Mouse (Mus musculus) G1E (cell line): Measurements from ENCODE around the gene Mreg. TPM values are rescaled to one million over a fixed set of nuclear protein-coding genes. Genes with fewer than 3 reads are reported as not detected.

Source experiments
- ATAC-seq: 2 replicates; pipeline ENCODE4 v1.8.0; 2016; ENCODE audit warnings: mild to moderate bottlenecking; ENCODE audit not compliant: insufficient number of reproducible peaks, poor library complexity, low FRiP score, severe bottlenecking; ENCODE audit errors: extremely low read depth
- DNase-seq: peaks from one replicate; pipeline ENCODE4 v3.0.0; 2012; ENCODE audit warnings: low spot score
- H3K27me3 ChIP-seq: 2 replicates; pipeline ENCODE4 v1.6.1; 2012; ENCODE audit warnings: mild to moderate bottlenecking, low read length, inconsistent platforms; ENCODE audit not compliant: insufficient read depth
- H3K36me3 ChIP-seq: replicated peaks from 2 replicates; pipeline ENCODE3; 2012; ENCODE audit warnings: mild to moderate bottlenecking, inconsistent platforms
- H3K4me1 ChIP-seq: 2 replicates; pipeline ENCODE4 v1.6.1; 2012; ENCODE audit warnings: low read depth, low read length, inconsistent platforms, mixed read lengths; ENCODE audit not compliant: insufficient read depth
- H3K4me3 ChIP-seq: 2 replicates; pipeline ENCODE4 v1.5.1; 2012; ENCODE audit warnings: low read depth, mild to moderate bottlenecking, inconsistent platforms, low read length, moderate library complexity, mixed read lengths
- H3K9me3 ChIP-seq: replicated peaks from 2 replicates; pipeline ENCODE4 v1.6.1; 2012; ENCODE audit warnings: inconsistent platforms
- CTCF ChIP-seq: IDR thresholded peaks from 2 replicates; pipeline ENCODE4 v1.5.1; 2012; ENCODE audit warnings: low read depth, low read length, inconsistent platforms, mixed read lengths
- GATA1 ChIP-seq: IDR thresholded peaks from 2 replicates; pipeline ENCODE4 v1.6.1; 2012; ENCODE audit warnings: borderline replicate concordance, low read length, inconsistent platforms, mixed read lengths
- GATA2 ChIP-seq: IDR thresholded peaks from 2 replicates; pipeline ENCODE4 v1.6.1; 2012; ENCODE audit warnings: low read depth, low read length, inconsistent platforms, borderline replicate concordance
- POLR2AphosphoS5 ChIP-seq: IDR thresholded peaks from 2 replicates; pipeline ENCODE4 v1.6.1; 2012; ENCODE audit warnings: low read depth, low read length, inconsistent platforms; ENCODE audit not compliant: insufficient replicate concordance
- TAL1 ChIP-seq: conservative IDR thresholded peaks from 2 replicates; pipeline ENCODE4 v1.6.1; 2012; ENCODE audit warnings: low read depth, low read length, inconsistent platforms, mixed read lengths
- polyA plus RNA-seq: library from polyadenylated mRNA; stranded (reverse); fragments of >175 nt; gene quantifications from 2 replicates; pipeline ENCODE4 v1.2.3, GENCODE M21; 2012
- total RNA-seq, 2 experiments: library from RNA; stranded (forward) in 1 of 2; stranded (reverse) in 1 of 2; fragments of 200-1000 nt in 1 of 2; fragments of >200 nt in 1 of 2; fragmentation: Nextera tagmentation in 1 of 2; gene quantifications; 2 replicates each; pipeline ENCODE4 v1.2.3; 2014 to 2017

Gene Mreg
- total RNA-seq (2014; fragmentation: Nextera tagmentation) (not detected in 2 replicates), total RNA-seq (2017) (0.05 and 0.06 TPM in 2 replicates), polyA plus RNA-seq (not detected in 2 replicates)

DNA sequence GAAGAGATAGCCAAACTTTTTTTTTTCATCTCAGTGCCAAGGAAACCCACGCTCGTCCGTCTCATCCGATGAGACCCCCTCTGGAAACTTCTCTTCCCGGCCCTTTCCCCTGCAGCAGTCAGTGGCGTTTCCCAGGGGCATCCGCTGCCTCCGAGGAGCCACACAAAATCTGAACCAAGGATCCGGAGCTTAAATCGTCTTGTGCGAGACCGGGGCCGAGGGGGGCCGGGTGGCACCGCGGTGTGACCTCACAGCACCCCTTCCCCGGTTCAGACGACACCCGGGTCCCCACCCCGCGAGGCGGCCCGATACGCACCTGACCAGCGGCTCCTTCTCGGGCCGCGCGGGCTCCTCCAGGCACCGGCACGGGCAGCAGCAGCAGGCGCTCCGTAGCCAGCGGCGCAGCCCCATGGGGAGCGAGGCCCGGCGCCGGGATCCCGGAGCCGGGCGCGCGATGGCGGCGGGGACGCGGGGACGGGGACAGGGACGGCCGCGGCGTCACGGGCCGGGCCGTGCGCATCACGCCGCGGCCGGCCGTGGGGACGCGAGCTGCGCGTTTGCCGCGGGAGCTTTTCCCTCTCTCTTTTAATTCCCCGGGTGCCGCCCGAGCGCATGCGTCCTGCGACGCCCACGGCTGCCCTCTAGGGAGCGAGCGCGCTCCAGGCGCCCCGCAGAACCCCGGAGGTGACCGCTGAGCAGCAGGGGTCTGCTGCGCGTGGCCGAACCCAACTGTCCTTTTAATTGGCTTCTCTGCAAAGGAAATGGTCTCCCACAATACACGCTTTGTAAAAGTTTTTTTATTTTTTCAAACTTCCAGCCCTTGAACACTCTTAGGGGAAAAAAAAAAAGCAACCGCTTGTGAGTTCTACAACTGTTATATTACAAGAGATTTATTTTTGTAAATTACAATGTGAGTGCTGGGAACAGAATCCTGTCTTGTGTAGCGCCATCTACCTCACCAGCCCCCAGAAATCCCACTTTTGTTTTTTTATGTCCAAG, at the start of gene Mreg:
Gene Mreg, minus strand, starts transcription at position 607 of the 999 bp plus-strand sequence.
- Histone ChIP-seq H3K9me3 (peaks cover 4% of the 10 kb centered on the region; the same call in 1 of the 2 replicates), H3K4me1 (no peaks in the 10 kb centered on the region), H3K27me3 (peaks cover 20% of the 10 kb centered on the region), H3K36me3 (no peaks in the 10 kb centered on the region), H3K4me3 (no peak within 1 kb of the TSS)
- no peak for TF ChIP-seq POLR2AphosphoS5
- no peak for TF ChIP-seq TAL1
- no peak for TF ChIP-seq GATA2
- DNase-seq (no peak), ATAC-seq (no peak)

DNA sequence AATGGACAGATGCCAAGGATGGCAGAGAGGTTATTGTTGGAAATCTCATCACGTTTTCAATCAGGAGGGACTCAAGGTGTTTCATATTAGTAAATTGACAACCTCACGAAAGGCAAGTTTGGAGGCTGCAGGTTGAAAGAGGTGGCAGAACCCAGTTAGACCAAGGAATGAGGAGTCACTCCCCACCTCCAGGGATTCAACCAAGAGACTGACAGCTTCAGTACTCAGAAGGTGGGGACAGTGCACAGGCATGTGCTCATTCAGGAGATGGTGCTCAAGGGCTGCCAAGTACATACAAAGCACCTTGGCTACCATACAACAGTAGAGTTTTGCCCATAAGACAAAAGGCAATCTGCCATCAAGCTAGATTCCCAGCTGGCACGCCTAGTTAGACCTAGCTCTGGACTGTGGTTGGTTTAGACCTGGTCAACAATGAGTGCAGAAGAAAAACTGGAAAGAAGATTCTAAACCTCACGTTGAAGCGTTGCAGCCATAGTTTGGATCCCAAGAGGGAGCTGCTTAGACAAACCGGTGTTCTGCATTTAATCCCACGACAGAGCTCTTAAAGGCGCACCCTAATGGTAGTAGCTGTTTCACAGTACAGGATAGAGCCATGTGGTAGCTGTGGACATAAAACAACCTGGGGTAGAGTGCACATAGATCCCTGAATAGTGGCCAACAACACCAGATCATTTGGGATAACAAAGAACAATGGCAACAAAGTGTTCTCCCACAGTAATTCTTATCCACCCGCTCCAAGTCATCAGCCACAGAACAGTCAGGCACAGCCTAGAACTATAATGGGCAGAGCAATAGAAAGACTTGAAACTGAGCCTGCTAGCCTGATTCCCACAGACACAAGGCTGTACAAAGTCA, 44.5 kb upstream of the Mreg start:
- Histone ChIP-seq H3K9me3 (no peaks in the 10 kb centered on the region), H3K36me3 (peaks cover 13% of the 10 kb centered on the region), H3K4me3 (no peak overlapping the region), H3K27me3 (no peaks in the 10 kb centered on the region), H3K4me1 (peaks cover 33% of the 10 kb centered on the region)
- TF ChIP-seq GATA1 (no peak), POLR2AphosphoS5 (no peak)
- no peak for ATAC-seq
- no peak for DNase-seq

DNA sequence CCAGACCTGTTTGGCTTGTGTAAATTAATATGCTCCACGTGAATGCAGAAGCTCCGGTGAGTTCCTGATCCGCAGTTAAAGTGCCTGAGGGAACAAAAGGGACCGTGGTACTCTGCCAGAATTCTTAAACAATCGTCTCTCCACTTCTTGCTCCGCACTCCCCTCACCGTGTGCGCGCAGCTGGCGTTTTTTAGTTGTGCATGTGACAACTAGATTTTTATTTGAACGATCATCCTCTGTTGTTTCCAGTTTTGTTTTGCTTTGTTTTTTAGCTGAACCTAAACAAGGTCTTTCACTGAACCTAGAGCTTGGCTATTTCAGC, 43.7 kb upstream of the Mreg start:
- Histone ChIP-seq H3K36me3 (peaks cover 11% of the 10 kb centered on the region), H3K4me1 (peaks cover 33% of the 10 kb centered on the region), H3K4me3 (no peak overlapping the region), H3K9me3 (no peaks in the 10 kb centered on the region), H3K27me3 (no peaks in the 10 kb centered on the region)
- no peak for DNase-seq
- ATAC-seq, result no peak; the same call in 1 of the 2 replicates
- TF ChIP-seq GATA1 (no peak), CTCF (no peak), POLR2AphosphoS5 (no peak), GATA2 (no peak), TAL1 (no peak)

DNA sequence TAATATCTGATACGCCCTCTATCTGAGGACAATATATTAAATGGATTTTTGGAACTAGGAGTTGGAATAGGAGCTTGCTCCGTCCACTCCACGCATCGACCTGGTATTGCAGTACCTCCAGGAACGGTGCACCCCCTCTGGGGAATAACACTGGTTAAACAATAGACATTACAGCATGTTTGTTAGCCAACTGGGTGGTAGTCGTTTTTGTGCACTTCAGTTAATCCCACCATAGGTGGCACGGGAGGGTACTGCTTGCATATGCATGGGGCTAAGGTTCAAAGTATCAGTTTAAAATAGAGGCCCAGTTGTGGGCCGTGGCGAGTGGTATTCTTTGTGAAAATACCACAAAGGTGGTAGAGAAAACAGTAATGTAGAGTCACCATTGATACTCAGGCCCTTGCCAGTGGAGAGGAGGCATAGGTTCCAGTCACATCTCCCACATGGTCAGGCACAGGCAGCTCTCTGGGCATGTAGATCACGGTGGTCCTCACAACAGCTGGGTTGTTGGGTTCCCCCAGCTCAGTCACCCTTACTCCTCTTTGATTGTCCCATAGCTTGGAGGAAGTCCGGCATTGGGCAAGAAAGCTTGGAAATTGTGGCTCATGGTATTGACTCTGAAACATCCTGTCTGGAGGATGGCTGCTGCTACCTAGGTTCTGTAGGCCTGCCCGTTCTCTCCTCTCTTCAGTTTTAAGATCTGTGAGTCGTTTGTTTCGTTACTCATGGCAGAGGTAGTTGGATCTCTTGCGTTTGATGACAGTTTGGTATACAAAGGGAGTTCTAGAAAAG, 43.2 kb upstream of the Mreg start:
- peaks cover 33% of the 10 kb centered on the region for H3K4me1 ChIP-seq
- DNase-seq (peak; percentile 93), ATAC-seq (peak; percentile 86)
- no peak overlapping the region; the same call in 1 of the 2 replicates for H3K4me3 ChIP-seq
- TF ChIP-seq CTCF (no peak), POLR2AphosphoS5 (peak; percentile 100)
- H3K36me3 ChIP-seq, result peaks cover 8% of the 10 kb centered on the region
- no peaks in the 10 kb centered on the region for H3K27me3 ChIP-seq
- H3K9me3 ChIP-seq, result no peaks in the 10 kb centered on the region

DNA sequence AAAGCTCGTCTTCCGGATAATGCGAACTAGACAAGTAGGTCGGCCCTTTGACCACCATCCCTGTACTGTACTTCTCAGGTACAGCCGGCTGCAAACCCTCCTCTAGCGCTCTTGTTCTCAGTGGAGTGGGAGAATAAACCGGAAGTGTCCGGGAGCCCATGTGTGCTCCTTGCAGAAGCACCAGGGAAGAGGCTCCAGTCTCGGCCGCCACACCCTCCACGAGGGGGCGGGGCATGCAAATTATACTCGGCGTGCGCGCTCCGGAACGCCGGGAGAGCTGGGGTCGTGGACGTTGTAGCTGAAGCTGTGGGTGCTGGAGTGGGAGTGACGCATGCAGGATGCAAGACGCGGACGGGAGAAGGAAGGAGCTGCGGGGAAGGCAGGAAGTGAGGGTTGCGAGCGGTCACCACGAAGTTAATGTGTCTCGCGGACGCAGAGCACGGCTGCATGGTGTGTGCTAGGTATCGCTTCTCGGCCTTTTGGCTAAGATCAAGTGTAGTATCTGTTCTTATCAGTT, 42.5 kb upstream of the Mreg start:
- Histone ChIP-seq H3K4me3 (peak overlapping the region; percentile 68), H3K36me3 (peaks cover 6% of the 10 kb centered on the region), H3K27me3 (no peaks in the 10 kb centered on the region), H3K4me1 (peaks cover 33% of the 10 kb centered on the region), H3K9me3 (no peaks in the 10 kb centered on the region)
- TF ChIP-seq GATA1, result no peak
- TF ChIP-seq GATA2, result no peak
- DNase-seq (peak; percentile 76), ATAC-seq (peak; percentile 41)

DNA sequence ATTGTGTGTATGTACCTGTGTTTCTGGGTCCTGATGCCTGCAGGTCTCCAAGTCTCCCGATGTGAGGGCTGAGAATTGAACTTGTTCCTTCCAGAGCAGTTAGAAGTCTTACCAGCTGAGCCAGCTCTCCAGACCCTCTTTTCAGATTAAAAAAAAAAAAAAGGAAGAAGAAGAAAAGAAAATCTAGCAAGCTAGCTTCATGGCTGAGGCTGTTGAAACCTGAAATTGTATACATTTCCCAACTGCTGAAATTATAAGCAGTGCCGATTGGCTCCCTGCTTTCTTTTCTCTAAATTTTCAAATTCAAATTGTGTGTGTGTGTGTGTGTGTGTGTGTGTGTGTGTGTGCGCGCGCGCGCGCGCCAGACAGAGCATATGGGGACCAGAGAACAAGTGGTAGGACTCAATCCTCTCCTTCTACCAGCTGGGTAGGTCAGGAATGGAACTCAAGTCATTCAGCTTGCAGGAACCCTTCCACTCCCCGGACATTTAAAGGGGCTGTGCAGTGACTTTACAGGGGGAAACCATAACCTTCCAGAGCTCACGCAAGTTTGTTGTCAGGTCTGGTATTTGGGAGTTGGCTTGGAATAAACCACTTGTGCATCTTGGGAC, 41.9 kb upstream of the Mreg start:
- peak; percentile 20 for DNase-seq
- no peaks in the 10 kb centered on the region for H3K27me3 ChIP-seq
- peak overlapping the region; percentile 68; the same call in 1 of the 2 replicates for H3K4me3 ChIP-seq
- H3K4me1 ChIP-seq, result peaks cover 33% of the 10 kb centered on the region
- TF ChIP-seq GATA1, result no peak
- TF ChIP-seq GATA2, result no peak
- no peak for TF ChIP-seq CTCF
- no peak for TF ChIP-seq TAL1
- TF ChIP-seq POLR2AphosphoS5, result no peak
- no peak for ATAC-seq
- no peaks in the 10 kb centered on the region for H3K9me3 ChIP-seq
- peaks cover 3% of the 10 kb centered on the region for H3K36me3 ChIP-seq
